Mouse (Mus musculus) olfactory bulb, adult 2 months (tissue): ENCODE measurements around the gene Tusc2. TPM values are rescaled to one million over a fixed set of nuclear protein-coding genes. Genes with fewer than 3 reads are reported as not detected.
A peak's percentile ranks its signal among the peaks of the same experiment; 100 is the strongest.

Source experiments
- H3K27ac ChIP-seq: fragments of 200-500 bp; 2 replicates; pipeline ENCODE4 v1.5.1; 2012; ENCODE audit warnings: low read depth, low read length; ENCODE audit not compliant: insufficient read depth
- H3K4me1 ChIP-seq: fragments of 200-500 bp; 2 replicates; pipeline ENCODE4 v1.6.1; 2012; ENCODE audit warnings: low read length; ENCODE audit not compliant: control insufficient read depth, insufficient read depth
- H3K4me3 ChIP-seq: fragments of 200-500 bp; 2 replicates; pipeline ENCODE4 v1.5.1; 2012; ENCODE audit warnings: mild to moderate bottlenecking, low read depth, low read length, moderate library complexity; ENCODE audit not compliant: insufficient read depth
- CTCF ChIP-seq: fragments of 200-500 bp; IDR thresholded peaks from 2 replicates; pipeline ENCODE4 v1.5.1; 2012; ENCODE audit warnings: low read depth, mild to moderate bottlenecking, low read length, moderate library complexity; ENCODE audit not compliant: insufficient read depth
- POLR2A ChIP-seq: fragments of 200-500 bp; IDR thresholded peaks from 2 replicates; pipeline ENCODE4 v1.6.1; 2012; ENCODE audit warnings: mild to moderate bottlenecking, low read depth, low read length, moderate library complexity; ENCODE audit not compliant: insufficient read depth
- WGBS: fragments of 180-500 bp; shearing (Covaris S2); methylation state at CpG from one replicate; pipeline ENCODE4 v1.1.7; 2018; 5-methylcytosine and 5-hydroxymethylcytosine counted together
- polyA plus RNA-seq: library from polyadenylated mRNA; stranded (reverse); fragments of >200 nt; gene quantifications from 2 replicates; pipeline ENCODE4 v1.2.4, GENCODE M21; 2012; ENCODE audit warnings: low replicate concordance; ENCODE audit not compliant: missing spikeins, insufficient read depth, insufficient read length

Gene Tusc2
- polyA plus RNA-seq, 1 experiment = not detected

GRCm38 (mm10) chr9:107550491-107551116, 12.5 kb upstream of the Tusc2 start:
- Histone ChIP-seq H3K4me1 (peaks cover 35% of the 10 kb centered on the region), H3K27ac (no peak overlapping the region), H3K4me3 (no peak overlapping the region)
- TF ChIP-seq CTCF (no peak), POLR2A (no peak)
- 79% methylated on average over 23 of the region's 23 CpGs for whole genome bisulfite sequencing

- TF ChIP-seq POLR2A (no peak), CTCF (no peak)
- peak within 1 kb of the TSS; percentile 32 for H3K4me3 ChIP-seq
- H3K4me1 ChIP-seq = peaks cover 37% of the 10 kb centered on the region
- 20% methylated on average over 63 of the region's 63 CpGs for WGBS
- no peak within 1 kb of the TSS for H3K27ac ChIP-seq
Observed at GRCm38 (mm10) chr9:107551117-107551889, 11.8 kb upstream of the Tusc2 start, which contains the start of gene Rassf1. Rassf1 (plus strand) TSS chr9:107551555.

- WGBS = 63% methylated on average over 8 of the region's 8 CpGs
- Histone ChIP-seq H3K4me3 (peak overlapping the region; percentile 32), H3K27ac (no peak overlapping the region), H3K4me1 (peaks cover 33% of the 10 kb centered on the region)
- TF ChIP-seq CTCF (no peak), POLR2A (no peak)
Observed at GRCm38 (mm10) chr9:107551890-107552355, 11.1 kb upstream of the Tusc2 start.

- H3K4me3 ChIP-seq = no peak overlapping the region
- H3K27ac ChIP-seq = no peak overlapping the region
- peaks cover 25% of the 10 kb centered on the region for H3K4me1 ChIP-seq
- no peak for TF ChIP-seq CTCF
- 84% methylated on average over 5 of the region's 5 CpGs for WGBS
Observed at GRCm38 (mm10) chr9:107552690-107553393, 10.2 kb upstream of the Tusc2 start.

GRCm38 (mm10) chr9:107553541-107554318, 9.3 kb upstream of the Tusc2 start:
- no peak overlapping the region; the same call in 1 of the 2 replicates for H3K27ac ChIP-seq
- 10% methylated on average over 37 of the region's 37 CpGs for WGBS
- TF ChIP-seq CTCF (no peak), POLR2A (no peak)
- H3K4me3 ChIP-seq = peak overlapping the region; percentile 80
- peaks cover 23% of the 10 kb centered on the region for H3K4me1 ChIP-seq

GRCm38 (mm10) chr9:107554319-107554825, 8.7 kb upstream of the Tusc2 start:
- TF ChIP-seq CTCF (no peak), POLR2A (peak; percentile 94)
- WGBS = under 1% methylated on average over 53 of the region's 53 CpGs
- H3K4me3 ChIP-seq = peak overlapping the region; percentile 80
- H3K4me1 ChIP-seq = peaks cover 23% of the 10 kb centered on the region
- H3K27ac ChIP-seq = peak overlapping the region; percentile 87

GRCm38 (mm10) chr9:107555031-107555457, 8.0 kb upstream of the Tusc2 start:
- Histone ChIP-seq H3K4me1 (peaks cover 23% of the 10 kb centered on the region), H3K27ac (peak overlapping the region; percentile 87; the same call in 1 of the 2 replicates), H3K4me3 (peak overlapping the region; percentile 80)
- TF ChIP-seq CTCF = no peak
- TF ChIP-seq POLR2A = no peak
- under 1% methylated on average over 23 of the region's 23 CpGs for WGBS

GRCm38 (mm10) chr9:107555701-107556100, 7.4 kb upstream of the Tusc2 start:
- Histone ChIP-seq H3K4me1 (peaks cover 23% of the 10 kb centered on the region), H3K4me3 (peak overlapping the region; percentile 80; the same call in 1 of the 2 replicates), H3K27ac (no peak overlapping the region)
- 36% methylated on average over 2 of the region's 2 CpGs for WGBS
- TF ChIP-seq POLR2A = no peak
